ENCODE assay signal across 8 mouse cellular contexts in the genomic region with DNA sequence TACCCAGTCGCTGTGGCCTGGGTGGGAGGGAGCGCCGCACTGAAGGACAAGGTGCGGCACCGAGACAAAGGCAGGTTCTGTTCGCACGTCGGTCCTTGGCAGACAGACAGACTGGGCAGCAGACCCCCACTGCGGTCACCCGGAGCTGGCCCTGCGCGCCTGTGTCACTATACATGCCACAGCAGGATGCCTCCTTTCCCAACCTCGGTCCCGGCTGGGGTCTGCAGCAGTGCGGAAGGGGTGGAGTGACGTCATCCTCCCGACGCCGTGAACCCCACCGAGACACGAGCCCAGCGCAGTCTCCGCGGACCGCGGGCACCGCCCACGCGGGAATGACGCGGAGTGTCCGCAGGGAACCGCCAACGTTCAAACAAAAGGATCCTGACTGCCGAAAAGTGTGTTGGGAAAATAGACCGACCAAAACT. TPM values are rescaled to one million over a fixed set of nuclear protein-coding genes. Genes with fewer than 3 reads are reported as not detected.
DNase-seq lines count a peak whose midpoint lies in the region; ATAC-seq and TF ChIP-seq lines count a peak whose summit lies in the region.
"Not testable (repeated sequence)": the region's sequence is repeated elsewhere in the genome, so short reads cannot be mapped to it uniquely, and the experiment has no call there.

No protein-coding gene starts in this region.

- not testable (repeated sequence) for H3K4me1 ChIP-seq in MEL (ENCODE audit: control insufficient read depth in 1 of 2, insufficient read depth in 2 of 2, low read length in 2 of 2); forebrain, embryonic 13.5 days; lung, embryonic 14.5 days (ENCODE audit: insufficient read depth); neural tube, embryonic 14.5 days (ENCODE audit: control insufficient read depth, insufficient read depth, low read length)

- peak overlapping the region; percentile 74 for H3K9ac ChIP-seq in MEL (ENCODE audit: control insufficient read depth, low read depth, low read length, poor library complexity, severe bottlenecking)
- H3K9ac ChIP-seq in forebrain, embryonic 13.5 days: peak overlapping the region; percentile 65
- H3K9ac ChIP-seq in lung, embryonic 14.5 days: peak overlapping the region; percentile 60
- H3K9ac ChIP-seq in neural tube, embryonic 14.5 days (replicated peaks; ENCODE audit: low read depth, low read length): peak overlapping the region; percentile 52

- peak overlapping the region; percentile 63 to 77 for H3K4me3 ChIP-seq in MEL (ENCODE audit: control insufficient read depth in 1 of 2, insufficient read depth in 1 of 2, low read depth in 2 of 2, low read length in 2 of 2)
- peak overlapping the region; percentile 44 for H3K4me3 ChIP-seq in forebrain, embryonic 13.5 days
- peak overlapping the region; percentile 47 for H3K4me3 ChIP-seq in lung, embryonic 14.5 days (ENCODE audit: low read depth, low read length)
- peak overlapping the region; percentile 37 for H3K4me3 ChIP-seq in neural tube, embryonic 14.5 days (ENCODE audit: low read depth, low read length)

- peak overlapping the region; percentile 69 for H3K27ac ChIP-seq in MEL (ENCODE audit: control insufficient read depth, low read depth, low read length)
- H3K27ac ChIP-seq in forebrain, embryonic 13.5 days: peak overlapping the region; percentile 76
- peak overlapping the region; percentile 81 for H3K27ac ChIP-seq in lung, embryonic 14.5 days (ENCODE audit: low read depth)
- H3K27ac ChIP-seq in neural tube, embryonic 14.5 days (ENCODE audit: low read depth, low read length): peak overlapping the region; percentile 88

- TF ChIP-seq CTCF in MEL (IDR thresholded peaks at IDR 0.05 in 2 of 3, conservative IDR thresholded peaks at IDR 0.05 in 1 of 3; ENCODE audit: control insufficient read depth in 1 of 3, insufficient read depth in 1 of 3, low read depth in 2 of 3, low read length in 3 of 3, poor library complexity in 1 of 3, severe bottlenecking in 1 of 3); lung, embryonic 14.5 days (IDR thresholded peaks at IDR 0.05; ENCODE audit: low read depth): not testable (repeated sequence)

- H3K9me3 ChIP-seq in MEL (replicated peaks; ENCODE audit: insufficient read depth, low read length); forebrain, embryonic 13.5 days (replicated peaks); lung, embryonic 14.5 days (ENCODE audit: low read depth, low read length); neural tube, embryonic 14.5 days (ENCODE audit: control insufficient read depth, low read length): not testable (repeated sequence)

- TF ChIP-seq RAD21 in MEL (IDR thresholded peaks at IDR 0.05; ENCODE audit: low read depth, low read length): not testable (repeated sequence)

- ATAC-seq in forebrain, embryonic 13.5 days: peak; percentile 94
- peak; percentile 85 for ATAC-seq in lung, embryonic 14.5 days (ENCODE audit: insufficient read depth)
- ATAC-seq in neural tube, embryonic 14.5 days (ENCODE audit: low read depth): peak; percentile 93

- not testable (repeated sequence) for TF ChIP-seq POLR2A in MEL (IDR thresholded peaks at IDR 0.05; ENCODE audit: control insufficient read depth in 1 of 2, insufficient read depth in 1 of 2, low read depth in 1 of 2, low read length in 2 of 2, poor library complexity in 1 of 2)

- H3K4me2 ChIP-seq in forebrain, embryonic 13.5 days: peak overlapping the region; percentile 50
- peak overlapping the region; percentile 56 for H3K4me2 ChIP-seq in lung, embryonic 14.5 days
- peak overlapping the region; percentile 34 for H3K4me2 ChIP-seq in neural tube, embryonic 14.5 days (ENCODE audit: low read depth, low read length)

- H3K36me3 ChIP-seq in MEL (ENCODE audit: control insufficient read depth in 1 of 2, insufficient read depth in 2 of 2, low read length in 2 of 2); forebrain, embryonic 13.5 days (ENCODE audit: poor library complexity, severe bottlenecking); lung, embryonic 14.5 days (ENCODE audit: insufficient read depth); neural tube, embryonic 14.5 days (ENCODE audit: control insufficient read depth, insufficient read depth, low read length): not testable (repeated sequence)

- intact Hi-C loops in heart, postnatal 36 days (cut with DNase I): not testable (repeated sequence)

- not testable (repeated sequence) for H3K27me3 ChIP-seq in MEL (ENCODE audit: control insufficient read depth in 1 of 2, insufficient read depth in 2 of 2, low read length in 2 of 2); forebrain, embryonic 13.5 days; lung, embryonic 14.5 days (ENCODE audit: insufficient read depth, low read length); neural tube, embryonic 14.5 days (ENCODE audit: control insufficient read depth, insufficient read depth, low read length)

- H3K79me2 ChIP-seq in MEL (ENCODE audit: control insufficient read depth, insufficient read depth, low read length, poor library complexity): not testable (repeated sequence)

- DNase-seq in MEL (ENCODE audit: low read depth, low spot score): peak; percentile 83
- DNase-seq in cerebellum, adult 11-12 months: peak; percentile 76
- DNase-seq in heart, postnatal 36 days: peak; percentile 65 to 66
- DNase-seq in kidney, postnatal 4 days: peak; percentile 71 to 84
- DNase-seq in lung, embryonic 14.5 days: peak; percentile 94
- DNase-seq in thymus, adult 18-20 months: peak; percentile 57 to 65

- 0% methylated on average over 36 of the region's 36 CpGs for WGBS in forebrain, embryonic 13.5 days
- under 1% methylated on average over 31 of the region's 36 CpGs for WGBS in lung, embryonic 14.5 days
- under 1% methylated on average over 34 of the region's 36 CpGs for WGBS in neural tube, embryonic 14.5 days

- not testable (repeated sequence) for TF ChIP-seq EP300 in MEL (IDR thresholded peaks at IDR 0.05; ENCODE audit: low read depth in 1 of 2, low read length in 2 of 2)

TF ChIP-seq in MEL, 35 proteins besides CTCF, POLR2A, EP300 and RAD21:
- peak; percentile 20; the same call in 1 of the 2 replicates for TF ChIP-seq SIN3A (IDR thresholded peaks at IDR 0.05; ENCODE audit: low read length)
- TF ChIP-seq NRF1 (IDR thresholded peaks at IDR 0.05; ENCODE audit: insufficient read depth, low read depth, low read length, poor library complexity, severe bottlenecking): peak; percentile 54
- peak; percentile 39; the same call in 1 of the 2 replicates for TF ChIP-seq MXI1 (IDR thresholded peaks at IDR 0.05; ENCODE audit: low read depth, low read length)

RNA-seq across cellular contexts. Expression of gene Dynlt1f, which starts 0.6 kb away (rescaled TPM):
- total RNA-seq in MEL (2012; rRNA removed): 108 and 122 TPM in 2 replicates
- polyA plus RNA-seq in MEL (2012; ENCODE audit: insufficient read depth in 1 of 2, insufficient read length in 2 of 2, low read depth in 1 of 2, low replicate concordance in 2 of 2, missing spikeins in 1 of 2): 100 to 1,000 TPM in 1 of 2 experiments, not detected in 1; 148 TPM
- 317 and 334 TPM in 2 replicates for polyA plus RNA-seq in forebrain, embryonic 13.5 days (2015; fragmentation: Nextera tagmentation; extraction: Ambion mirVana)
- 10 to 100 TPM; 49.9 to 55.4 TPM for total RNA-seq in heart, postnatal 36 days (2021)
- 317 and 324 TPM in 2 replicates for polyA plus RNA-seq in lung, embryonic 14.5 days (2014; fragmentation: Nextera tagmentation; extraction: Ambion mirVana)
- 361 and 367 TPM in 2 replicates for polyA plus RNA-seq in neural tube, embryonic 14.5 days (2014; fragmentation: Nextera tagmentation; extraction: Ambion mirVana)

RNA-seq across cellular contexts. Expression of gene Sytl3, which starts 3.8 kb away (rescaled TPM):
- total RNA-seq in MEL (2012; rRNA removed): not detected in 2 replicates
- not detected for polyA plus RNA-seq in MEL (2012; ENCODE audit: insufficient read depth in 1 of 2, insufficient read length in 2 of 2, low read depth in 1 of 2, low replicate concordance in 2 of 2, missing spikeins in 1 of 2)
- polyA plus RNA-seq in forebrain, embryonic 13.5 days (2015; fragmentation: Nextera tagmentation; extraction: Ambion mirVana): 0.35 and 0.43 TPM in 2 replicates
- total RNA-seq in heart, postnatal 36 days (2021): under 1 TPM; 0.19 to 0.25 TPM
- polyA plus RNA-seq in lung, embryonic 14.5 days (2014; fragmentation: Nextera tagmentation; extraction: Ambion mirVana): 0.13 and 0.26 TPM in 2 replicates
- 0.79 and 1.1 TPM in 2 replicates for polyA plus RNA-seq in neural tube, embryonic 14.5 days (2014; fragmentation: Nextera tagmentation; extraction: Ambion mirVana)

RNA-seq across cellular contexts. Expression of gene Dynlt1c, which starts 53.6 kb away (rescaled TPM):
- 6.1 and 7.7 TPM in 2 replicates for total RNA-seq in MEL (2012; rRNA removed)
- polyA plus RNA-seq in MEL (2012; ENCODE audit: insufficient read depth in 1 of 2, insufficient read length in 2 of 2, low read depth in 1 of 2, low replicate concordance in 2 of 2, missing spikeins in 1 of 2): 1 to 10 TPM in 1 of 2 experiments, not detected in 1; 6.3 TPM
- 62.5 and 66.8 TPM in 2 replicates for polyA plus RNA-seq in forebrain, embryonic 13.5 days (2015; fragmentation: Nextera tagmentation; extraction: Ambion mirVana)
- total RNA-seq in heart, postnatal 36 days (2021): 1 to 10 TPM; 2.7 to 3.5 TPM
- polyA plus RNA-seq in lung, embryonic 14.5 days (2014; fragmentation: Nextera tagmentation; extraction: Ambion mirVana): 38.4 and 41.1 TPM in 2 replicates
- polyA plus RNA-seq in neural tube, embryonic 14.5 days (2014; fragmentation: Nextera tagmentation; extraction: Ambion mirVana): 68.9 and 84.5 TPM in 2 replicates

Comparison
In these comparisons a context has a peak if more than half of its experiments do, and no peak if none do; other contexts are left out.
1. Peak in every context shown above with its lines: DNase-seq, ATAC-seq, H3K4me3 ChIP-seq and H3K27ac ChIP-seq.